Mouse (Mus musculus) c-Kit-negative CD71-positive TER-119-positive erythroid progenitor cells, embryonic 14.5 days (primary cell): ENCODE measurements around the gene Slc5a3.
"Not testable (repeated sequence)": the region's sequence is repeated elsewhere in the genome, so short reads cannot be mapped to it uniquely, and the experiment has no call there.

Experiments used
- DNase-seq: peaks from one replicate; pipeline ENCODE4 v3.0.0-alpha.2; 2013; ENCODE audit warnings: low read depth, low spot score

Slc5a3 gene

GRCm38 (mm10) chr16:92062832-92063231 is 4.7 kb downstream of the Slc5a3 start:
- no peak for DNase-seq

GRCm38 (mm10) chr16:92064801-92065200 is 6.7 kb downstream of the Slc5a3 start:
- no peak for DNase-seq

GRCm38 (mm10) chr16:92070338-92070737 is 12.2 kb downstream of the Slc5a3 start:
- no peak for DNase-seq

GRCm38 (mm10) chr16:92076797-92077196 is 18.7 kb downstream of the Slc5a3 start:
- no peak for DNase-seq

- no peak for DNase-seq
These were observed 25.8 kb downstream of the Slc5a3 start for GRCm38 (mm10) chr16:92083771-92084453.

GRCm38 (mm10) chr16:92089225-92089624 is 31.1 kb downstream of the Slc5a3 start:
- no peak for DNase-seq

- no peak for DNase-seq
These were observed 33.8 kb downstream of the Slc5a3 start for GRCm38 (mm10) chr16:92091876-92092275.

GRCm38 (mm10) chr16:92098351-92099051 is 40.4 kb downstream of the Slc5a3 start:
- DNase-seq, result no peak

- DNase-seq, result no peak
These were observed 41.5 kb downstream of the Slc5a3 start for GRCm38 (mm10) chr16:92099598-92099997.

- DNase-seq, result no peak
These were observed 42.0 kb downstream of the Slc5a3 start for GRCm38 (mm10) chr16:92100111-92100510.

- no peak for DNase-seq
These were observed 44.0 kb downstream of the Slc5a3 start for GRCm38 (mm10) chr16:92102115-92102514.

GRCm38 (mm10) chr16:92102931-92103330 is 44.8 kb downstream of the Slc5a3 start:
- DNase-seq, result not testable (repeated sequence)

GRCm38 (mm10) chr16:92103572-92104331 is 45.6 kb downstream of the Slc5a3 start:
- no peak for DNase-seq

- no peak for DNase-seq
These were observed 46.1 kb downstream of the Slc5a3 start for GRCm38 (mm10) chr16:92104332-92104590.

- no peak for DNase-seq
These were observed 46.8 kb downstream of the Slc5a3 start for GRCm38 (mm10) chr16:92104951-92105350.

GRCm38 (mm10) chr16:92105631-92106030 is 47.5 kb downstream of the Slc5a3 start:
- DNase-seq, result no peak

GRCm38 (mm10) chr16:92107346-92107745 is 49.2 kb downstream of the Slc5a3 start:
- DNase-seq, result no peak

- DNase-seq, result no peak
These were observed 56.7 kb downstream of the Slc5a3 start for GRCm38 (mm10) chr16:92114706-92115241.

- DNase-seq, result no peak
These were observed 57.7 kb downstream of the Slc5a3 start for GRCm38 (mm10) chr16:92115611-92116421.

GRCm38 (mm10) chr16:92117337-92118209 is 59.5 kb downstream of the Slc5a3 start:
- no peak for DNase-seq
